Mouse (Mus musculus) MEL (cell line): ENCODE data around the gene Myo1h. TPM values are rescaled to one million over a fixed set of nuclear protein-coding genes. Genes with fewer than 3 reads are reported as not detected.

ENCODE experiments used
- DNase-seq: peaks from one replicate; pipeline ENCODE4 v3.0.0; 2011; ENCODE audit warnings: low read depth, low spot score
- H3K27ac ChIP-seq: 2 replicates; pipeline ENCODE4 v1.5.1; 2012; ENCODE audit warnings: low read depth, mild to moderate bottlenecking, control low read depth, low read length, moderate library complexity; ENCODE audit not compliant: control insufficient read depth
- H3K27me3 ChIP-seq, 2 experiments: fragments of 150-350 bp in 1 of 2; sonication (generic) in 1 of 2; 2 replicates each; pipeline ENCODE4 v1.6.1; 2012; ENCODE audit warnings: low read length in 2 of 2, mild to moderate bottlenecking in 2 of 2, improper control_type of control experiment in 1 of 2, moderate library complexity in 1 of 2; ENCODE audit not compliant: insufficient read depth in 2 of 2, control insufficient read depth in 1 of 2
- H3K36me3 ChIP-seq, 2 experiments: 2 replicates each; pipeline ENCODE4 v1.6.1; 2012 to 2014; ENCODE audit warnings: low read length in 2 of 2, improper control_type of control experiment in 1 of 2, inconsistent platforms in 1 of 2, mild to moderate bottlenecking in 1 of 2; ENCODE audit not compliant: insufficient read depth in 2 of 2, control insufficient read depth in 1 of 2
- H3K4me1 ChIP-seq, 2 experiments: fragments of 150-350 bp in 1 of 2; sonication (generic) in 1 of 2; 2 replicates each; pipeline ENCODE4 v1.6.1; 2012; ENCODE audit warnings: low read length in 2 of 2, improper control_type of control experiment in 1 of 2, mild to moderate bottlenecking in 1 of 2; ENCODE audit not compliant: insufficient read depth in 2 of 2, control insufficient read depth in 1 of 2
- H3K4me3 ChIP-seq, 2 experiments: fragments of 150-350 bp in 1 of 2; sonication (generic) in 1 of 2; 2 replicates each; pipeline ENCODE4 v1.5.1; 2012; ENCODE audit warnings: low read depth in 2 of 2, low read length in 2 of 2, mild to moderate bottlenecking in 2 of 2, moderate library complexity in 2 of 2, control low read depth in 1 of 2, improper control_type of control experiment in 1 of 2; ENCODE audit not compliant: control insufficient read depth in 1 of 2, insufficient read depth in 1 of 2
- H3K79me2 ChIP-seq: 2 replicates; pipeline ENCODE4 v1.6.1; 2012; ENCODE audit warnings: mild to moderate bottlenecking, low read length, moderate library complexity; ENCODE audit not compliant: control insufficient read depth, poor library complexity, insufficient read depth
- H3K9ac ChIP-seq: 2 replicates; pipeline ENCODE4 v1.6.1; 2012; ENCODE audit warnings: low read depth, mild to moderate bottlenecking, control low read depth, low read length, moderate library complexity; ENCODE audit not compliant: control insufficient read depth, poor library complexity, severe bottlenecking
- H3K9me3 ChIP-seq: fragments of 150-350 bp; sonication (generic); replicated peaks from 2 replicates; pipeline ENCODE4 v1.6.1; 2012; ENCODE audit warnings: mild to moderate bottlenecking, low read length, improper control_type of control experiment, moderate library complexity; ENCODE audit not compliant: insufficient read depth
- BHLHE40 ChIP-seq: IDR thresholded peaks from 2 replicates; pipeline ENCODE4 v1.6.1; 2012; ENCODE audit warnings: low read depth, mild to moderate bottlenecking, inconsistent platforms, low read length, improper control_type of control experiment, borderline replicate concordance
- CHD1 ChIP-seq: IDR thresholded peaks from 2 replicates; pipeline ENCODE4 v1.6.1; 2012; ENCODE audit warnings: low read depth, mild to moderate bottlenecking, inconsistent platforms, low read length, improper control_type of control experiment
- CHD2 ChIP-seq: IDR thresholded peaks from 2 replicates; pipeline ENCODE4 v1.6.1; 2011; ENCODE audit warnings: low read length, improper control_type of control experiment
- CTCF ChIP-seq, 3 experiments: IDR thresholded peaks in 2 of 3; conservative IDR thresholded peaks in 1 of 3; 2 replicates each; pipeline ENCODE4 v1.5.1; 2011 to 2012; ENCODE audit warnings: low read length in 3 of 3, low read depth in 2 of 3, mild to moderate bottlenecking in 2 of 3, improper control_type of control experiment in 1 of 3, inconsistent platforms in 1 of 3, mixed read lengths in 1 of 3, moderate library complexity in 1 of 3; ENCODE audit not compliant: control insufficient read depth in 1 of 3, insufficient read depth in 1 of 3, poor library complexity in 1 of 3, severe bottlenecking in 1 of 3
- E2F4 ChIP-seq: IDR thresholded peaks from 2 replicates; pipeline ENCODE4 v1.6.1; 2011; ENCODE audit warnings: low read depth, low read length, improper control_type of control experiment, borderline replicate concordance
- ELF1 ChIP-seq: IDR thresholded peaks from 2 replicates; pipeline ENCODE4 v1.6.1; 2014; ENCODE audit warnings: low read depth, mild to moderate bottlenecking, inconsistent platforms, low read length, improper control_type of control experiment, moderate library complexity
- GABPA ChIP-seq: IDR thresholded peaks from 2 replicates; pipeline ENCODE4 v1.6.1; 2012; ENCODE audit warnings: low read depth, mild to moderate bottlenecking, inconsistent platforms, low read length, improper control_type of control experiment, moderate library complexity
- JUND ChIP-seq: IDR thresholded peaks from 2 replicates; pipeline ENCODE4 v1.6.1; 2011; ENCODE audit warnings: low read depth, mild to moderate bottlenecking, improper control_type of control experiment, low read length
- KAT2A ChIP-seq: conservative IDR thresholded peaks from 2 replicates; pipeline ENCODE4 v1.6.1; 2012; ENCODE audit warnings: low read depth, low read length, improper control_type of control experiment, inconsistent platforms
- NELFE ChIP-seq: IDR thresholded peaks from 2 replicates; pipeline ENCODE4 v1.6.1; 2011; ENCODE audit warnings: low read depth, low read length, improper control_type of control experiment
- POLR2AphosphoS5 ChIP-seq: IDR thresholded peaks from 2 replicates; pipeline ENCODE4 v1.6.1; 2012; ENCODE audit warnings: low read depth, borderline replicate concordance, mild to moderate bottlenecking, inconsistent platforms, low read length, moderate library complexity, mixed read lengths
- RAD21 ChIP-seq: IDR thresholded peaks from 2 replicates; pipeline ENCODE4 v1.6.1; 2011; ENCODE audit warnings: mild to moderate bottlenecking, low read depth, low read length, improper control_type of control experiment
- RCOR1 ChIP-seq: IDR thresholded peaks from 2 replicates; pipeline ENCODE4 v1.6.1; 2012; ENCODE audit warnings: low read depth, mild to moderate bottlenecking, inconsistent platforms, low read length, improper control_type of control experiment
- SMC3 ChIP-seq: IDR thresholded peaks from 2 replicates; pipeline ENCODE4 v1.6.1; 2011; ENCODE audit warnings: low read depth, low read length, improper control_type of control experiment
- TBP ChIP-seq: IDR thresholded peaks from 2 replicates; pipeline ENCODE4 v1.8.0; 2011; ENCODE audit warnings: low read depth, low read length, improper control_type of control experiment
- USF1 ChIP-seq: IDR thresholded peaks from 2 replicates; pipeline ENCODE4 v1.6.1; 2014; ENCODE audit warnings: low read depth, mild to moderate bottlenecking, inconsistent platforms, low read length, improper control_type of control experiment, moderate library complexity
- ZKSCAN1 ChIP-seq: IDR thresholded peaks from 2 replicates; pipeline ENCODE4 v1.6.1; 2012; ENCODE audit warnings: low read depth, mild to moderate bottlenecking, inconsistent platforms, low read length, improper control_type of control experiment, moderate library complexity
- polyA plus RNA-seq, 2 experiments: library from polyadenylated mRNA; stranded (reverse) in 1 of 2; unstranded in 1 of 2; fragments of >175 nt in 1 of 2; fragments of >200 nt in 1 of 2; gene quantifications; 2 replicates each; pipeline versions ENCODE4 v1.2.1 to v1.2.4; 2012; ENCODE audit warnings: low replicate concordance in 2 of 2, low read depth in 1 of 2; ENCODE audit not compliant: insufficient read length in 2 of 2, insufficient read depth in 1 of 2, missing spikeins in 1 of 2
- total RNA-seq: library from RNA; depleted of rRNA; stranded (reverse); fragments of 300-350 nt; gene quantifications from 2 replicates; pipeline ENCODE4 v1.2.3, GENCODE M21; 2012

The Myo1h gene
- total and polyA plus RNA-seq, 3 experiments: 0.33 to 4.6 TPM; not detected in 1

- Histone ChIP-seq H3K4me3 (no peak overlapping the region), H3K4me1 (no peaks in the 10 kb centered on the region), H3K27ac (no peak overlapping the region), H3K9me3 (no peaks in the 10 kb centered on the region), H3K27me3 (peaks cover 0 to 1% of the 10 kb centered on the region in 2 experiments; a peak in 2 of 4 replicates), H3K9ac (no peak overlapping the region), H3K79me2 (no peaks in the 10 kb centered on the region), H3K36me3 (no peaks in the 10 kb centered on the region)
- no peak for DNase-seq
- no peak for TF ChIP-seq CHD2
- TF ChIP-seq NELFE: no peak
- no peak for TF ChIP-seq JUND
- no peak for TF ChIP-seq CHD1
- no peak for TF ChIP-seq BHLHE40
- TF ChIP-seq TBP: no peak
- no peak for TF ChIP-seq KAT2A
- no peak for TF ChIP-seq RAD21
- TF ChIP-seq GABPA: no peak
- TF ChIP-seq ELF1: no peak
- TF ChIP-seq USF1: no peak
These were observed 4.2 kb upstream of the Myo1h start for GRCm38 (mm10) chr5:114284604-114285397.

DNA sequence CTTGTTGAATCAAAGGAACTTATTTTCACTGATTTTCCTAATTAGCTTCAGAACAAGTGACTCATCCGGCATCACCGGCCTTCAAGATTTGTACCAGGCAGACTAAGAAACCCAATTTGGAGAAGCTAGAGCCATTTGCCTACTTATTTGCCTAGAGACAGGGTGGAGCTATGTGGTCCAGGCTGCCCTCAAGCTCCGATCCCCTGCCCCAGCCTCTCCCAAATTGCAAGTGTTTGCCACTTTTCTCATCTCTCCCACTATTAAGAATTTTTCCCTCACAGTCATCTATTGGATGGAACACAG lies 3.6 kb upstream of the Myo1h start:
- H3K27me3 ChIP-seq: peaks cover 0 to 1% of the 10 kb centered on the region in 2 experiments; a peak in 2 of 4 replicates
- TF ChIP-seq RCOR1: no peak
- no peak for TF ChIP-seq ZKSCAN1
- TF ChIP-seq POLR2AphosphoS5: no peak
- no peak for TF ChIP-seq RAD21
- no peak for DNase-seq

DNA sequence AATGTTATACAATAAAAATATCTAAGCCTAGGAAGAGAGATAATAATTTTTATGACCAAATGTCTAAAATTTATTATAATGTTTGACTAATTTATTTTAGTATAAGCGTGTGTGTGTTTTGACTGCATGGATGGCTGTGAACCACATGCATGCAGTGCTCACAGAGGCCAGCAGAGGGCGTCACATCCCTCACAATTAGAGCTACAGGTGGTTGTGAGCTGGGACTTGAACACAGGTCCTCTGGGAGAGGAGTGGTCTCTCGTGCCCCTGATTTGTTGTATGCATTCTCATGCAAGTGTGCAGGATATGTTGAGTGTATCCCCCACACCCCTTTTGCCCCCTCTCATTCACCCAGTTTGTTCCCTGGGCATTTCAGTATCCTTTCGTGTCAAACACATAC lies 2.9 kb upstream of the Myo1h start:
- no peaks in the 10 kb centered on the region for H3K9me3 ChIP-seq
- no peak overlapping the region for H3K4me3 ChIP-seq
- no peak overlapping the region for H3K27ac ChIP-seq
- TF ChIP-seq RAD21: peak; percentile 20
- no peak for TF ChIP-seq E2F4
- TF ChIP-seq SMC3: peak; percentile 46
- TF ChIP-seq CTCF (IDR thresholded peaks at IDR 0.05 in 2 of 3, conservative IDR thresholded peaks at IDR 0.05 in 1 of 3; ENCODE audit: control insufficient read depth in 1 of 3, insufficient read depth in 1 of 3, low read depth in 2 of 3, low read length in 3 of 3, poor library complexity in 1 of 3, severe bottlenecking in 1 of 3): peak; percentile 53 to 70 (median 57)
- H3K27me3 ChIP-seq: peaks cover 0 to 1% of the 10 kb centered on the region in 2 experiments; a peak in 2 of 4 replicates
- no peak overlapping the region for H3K9ac ChIP-seq
- H3K36me3 ChIP-seq: no peaks in the 10 kb centered on the region
- DNase-seq: peak; percentile 35
- H3K4me1 ChIP-seq: no peaks in the 10 kb centered on the region
- no peaks in the 10 kb centered on the region for H3K79me2 ChIP-seq

More for the DNA sequence above, 3.6 kb upstream of the Myo1h start:
- Histone ChIP-seq H3K79me2 (no peaks in the 10 kb centered on the region), H3K9ac (no peak overlapping the region), H3K9me3 (no peaks in the 10 kb centered on the region), H3K4me1 (no peaks in the 10 kb centered on the region), H3K4me3 (no peak overlapping the region), H3K36me3 (no peaks in the 10 kb centered on the region), H3K27ac (no peak overlapping the region)
